ENCODE assay signal across 8 mouse cellular contexts in the genomic region with DNA sequence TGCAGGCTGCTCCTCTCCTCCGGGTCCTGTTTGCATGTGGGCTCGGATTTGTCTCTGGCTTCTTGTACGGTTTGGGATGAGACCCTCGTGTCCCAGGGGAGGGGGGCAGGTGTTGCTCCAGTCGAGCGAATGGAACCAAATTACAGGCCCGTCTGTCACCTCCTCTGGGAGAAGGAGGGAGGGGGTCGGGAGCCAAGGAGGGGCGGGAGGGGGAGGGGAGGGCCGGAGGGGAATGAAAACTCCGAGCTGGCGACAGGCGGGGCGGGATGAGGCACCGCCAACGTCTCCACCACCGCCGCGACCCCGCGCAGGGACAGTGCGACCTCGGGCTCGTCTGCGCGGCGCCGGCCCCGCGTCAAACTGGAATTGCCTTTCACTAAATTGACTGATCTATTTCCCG. TPM values are rescaled to one million over a fixed set of nuclear protein-coding genes. Genes with fewer than 3 reads are reported as not detected.
A peak's percentile ranks its signal among the peaks of the same experiment; 100 is the strongest.
DNase-seq lines count a peak whose midpoint lies in the region; ATAC-seq and TF ChIP-seq lines count a peak whose summit lies in the region.

No protein-coding gene starts in this region.

- peaks cover 50% of the 10 kb centered on the region for H3K4me1 ChIP-seq in E14TG2a.4 (replicated peaks; ENCODE audit: low read depth, low read length)
- peaks cover 47% of the 10 kb centered on the region for H3K4me1 ChIP-seq in forebrain, embryonic 12.5 days
- no peaks in the 10 kb centered on the region; the same call in 1 of the 2 replicates for H3K4me1 ChIP-seq in liver, embryonic 13.5 days (replicated peaks)

- peak overlapping the region; percentile 36 for H3K9ac ChIP-seq in forebrain, embryonic 12.5 days
- no peak overlapping the region for H3K9ac ChIP-seq in liver, embryonic 13.5 days

- no peaks in the 10 kb centered on the region for H3K36me3 ChIP-seq in E14TG2a.4 (ENCODE audit: insufficient read depth, low read length)
- H3K36me3 ChIP-seq in forebrain, embryonic 12.5 days (replicated peaks): no peaks in the 10 kb centered on the region
- no peaks in the 10 kb centered on the region for H3K36me3 ChIP-seq in liver, embryonic 13.5 days

- under 1% methylated on average over 30 of the region's 31 CpGs for WGBS in forebrain, embryonic 12.5 days
- WGBS in liver, embryonic 13.5 days (ENCODE audit: insufficient replicate concordance): 2% methylated on average over 31 of the region's 31 CpGs

- H3K4me3 ChIP-seq in E14TG2a.4 (replicated peaks; ENCODE audit: low read length): peak overlapping the region; percentile 41
- H3K4me3 ChIP-seq in forebrain, embryonic 12.5 days (replicated peaks): peak overlapping the region; percentile 34
- H3K4me3 ChIP-seq in liver, embryonic 13.5 days (replicated peaks): peak overlapping the region; percentile 30

- H3K27me3 ChIP-seq in E14TG2a.4 (ENCODE audit: insufficient read depth, low read length): no peaks in the 10 kb centered on the region; the same call in 1 of the 2 replicates
- peaks cover 26% of the 10 kb centered on the region for H3K27me3 ChIP-seq in forebrain, embryonic 12.5 days
- peaks cover 47% of the 10 kb centered on the region for H3K27me3 ChIP-seq in liver, embryonic 13.5 days

- peak; percentile 69 for ATAC-seq in forebrain, embryonic 12.5 days (ENCODE audit: low FRiP score)
- ATAC-seq in liver, embryonic 13.5 days (ENCODE audit: low read depth): no peak

- no peak for TF ChIP-seq CTCF in E14TG2a.4 (conservative IDR thresholded peaks at IDR 0.05; ENCODE audit: low read length)

- H3K4me2 ChIP-seq in forebrain, embryonic 12.5 days: peak overlapping the region; percentile 60
- H3K4me2 ChIP-seq in liver, embryonic 13.5 days: peak overlapping the region; percentile 53

- DNase-seq in cerebellum, postnatal 10 days: peak; percentile 95 to 97
- DNase-seq in cerebellum, adult 9-11 months: no peak
- DNase-seq in liver, embryonic 13.5 days: no peak
- no peak for DNase-seq in spleen, postnatal 10 days (ENCODE audit: low spot score in 2 of 2)
- DNase-seq in right cerebral cortex, adult 18-20 months: no peak
- DNase-seq in T-cell, adult 2 months (ENCODE audit: low spot score): no peak

- peak overlapping the region; percentile 87 for H3K27ac ChIP-seq in forebrain, embryonic 12.5 days
- H3K27ac ChIP-seq in liver, embryonic 13.5 days: no peak overlapping the region

- no peaks in the 10 kb centered on the region for H3K9me3 ChIP-seq in E14TG2a.4 (ENCODE audit: low read length)
- H3K9me3 ChIP-seq in forebrain, embryonic 12.5 days: no peaks in the 10 kb centered on the region
- no peaks in the 10 kb centered on the region for H3K9me3 ChIP-seq in liver, embryonic 13.5 days (replicated peaks)

RNA-seq across cellular contexts. Expression of gene Nhlh2, which starts 13.5 kb away (rescaled TPM):
- polyA plus RNA-seq in forebrain, embryonic 12.5 days (2016; fragmentation: Nextera tagmentation; extraction: Ambion mirVana): 56.4 and 59.5 TPM in 2 replicates
- 0.03 TPM in 2 replicates for polyA plus RNA-seq in liver, embryonic 13.5 days (2015; fragmentation: Nextera tagmentation; extraction: Ambion mirVana)

Comparison
In these comparisons a context has a peak if more than half of its experiments do, and no peak if none do; other contexts are left out.
1. DNase-seq: peak in cerebellum, postnatal 10 days (2 of 2); none in cerebellum, adult 9-11 months (single experiment), liver, embryonic 13.5 days (single experiment), spleen, postnatal 10 days (0 of 2), right cerebral cortex, adult 18-20 months (single experiment) and T-cell, adult 2 months (single experiment).
2. RNA of gene Nhlh2, which starts 13.5 kb away (polyA plus RNA-seq): 56.4 to 59.5 TPM in forebrain, embryonic 12.5 days; 0.03 TPM in liver, embryonic 13.5 days; every median in the first group is over 10 times any median in the second.
3. Peak in every context shown above with its lines, with median percentiles within 50 percentile points of each other: H3K4me3 ChIP-seq.